19 mouse cellular contexts compared by ENCODE assay signal in genomic region chr8:95156108-95156507, GRCm38 (mm10). TPM values are rescaled to one million over a fixed set of nuclear protein-coding genes. Genes with fewer than 3 reads are reported as not detected.
DNase-seq lines count a peak whose midpoint lies in the region; ATAC-seq and TF ChIP-seq lines count a peak whose summit lies in the region.
"Had no signal": no experiment of that assay in that cellular context is flagged by ENCODE, and none has a peak within 500 bp of the region (broad histone marks: within the 10 kb centered on the region; RNA-seq: fewer than 3 reads in every experiment).

No protein-coding gene starts in this region.

- no peak for TF ChIP-seq POLR2A in kidney, adult 2 months (IDR thresholded peaks at IDR 0.05; ENCODE audit: low read depth, low read length)
- TF ChIP-seq POLR2A in MEL (IDR thresholded peaks at IDR 0.05; ENCODE audit: control insufficient read depth in 1 of 2, insufficient read depth in 1 of 2, low read depth in 1 of 2, low read length in 2 of 2, poor library complexity in 1 of 2), result no peak

- DNase-seq in kidney, adult 2 months, result no peak
- no peak for DNase-seq in stomach, postnatal 0 days (ENCODE audit: low spot score)
- peak; percentile 25 for DNase-seq in MEL (ENCODE audit: low read depth, low spot score)
- DNase-seq: cerebellum, adult 11 months; cerebellum, adult 2 months; cerebellum, adult 9-11 months; cerebellum, postnatal 25 days; gastrocnemius, postnatal 10 days; heart, adult 11 months had no signal

- 0 out of 2 replicates have a peak overlapping the region, but pooled peaks have one; percentile 3 for H3K27ac ChIP-seq in kidney, adult 2 months (ENCODE audit: insufficient read depth, low read depth, low read length)
- no peak overlapping the region for H3K27ac ChIP-seq in kidney, embryonic 14.5 days (ENCODE audit: low read depth, low read length)
- no peak overlapping the region for H3K27ac ChIP-seq in stomach, embryonic 15.5 days
- no peak overlapping the region for H3K27ac ChIP-seq in stomach, postnatal 0 days (replicated peaks)
- H3K27ac ChIP-seq in MEL (ENCODE audit: control insufficient read depth, low read depth, low read length), result no peak overlapping the region
- no peak overlapping the region for H3K27ac ChIP-seq in intestine, embryonic 16.5 days (ENCODE audit: low read length)
- no peak overlapping the region for H3K27ac ChIP-seq in forebrain, embryonic 15.5 days (replicated peaks)
- H3K27ac ChIP-seq: embryonic facial prominence, embryonic 12.5 days; embryonic facial prominence, embryonic 15.5 days; hindbrain, embryonic 12.5 days; hindbrain, embryonic 15.5 days had no signal

- no peak for TF ChIP-seq RAD21 in MEL (IDR thresholded peaks at IDR 0.05; ENCODE audit: low read depth, low read length)

- 89% methylated on average over 6 of the region's 6 CpGs for WGBS in kidney, adult 2 months
- WGBS in kidney, embryonic 14.5 days, result 66% methylated on average over 6 of the region's 6 CpGs
- 55% methylated on average over 6 of the region's 6 CpGs for WGBS in stomach, embryonic 15.5 days
- 70% methylated on average over 6 of the region's 6 CpGs for WGBS in stomach, postnatal 0 days
- WGBS in intestine, embryonic 16.5 days, result 74% methylated on average over 6 of the region's 6 CpGs
- WGBS in forebrain, embryonic 15.5 days, result 92% methylated on average over 5 of the region's 6 CpGs

- H3K4me3 ChIP-seq in kidney, adult 2 months (ENCODE audit: insufficient read depth, low read depth, low read length), result no peak overlapping the region
- no peak overlapping the region for H3K4me3 ChIP-seq in kidney, embryonic 14.5 days (ENCODE audit: low read length)
- H3K4me3 ChIP-seq in stomach, embryonic 15.5 days (replicated peaks), result no peak overlapping the region
- no peak overlapping the region for H3K4me3 ChIP-seq in stomach, postnatal 0 days (ENCODE audit: low read depth, low read length)
- H3K4me3 ChIP-seq in MEL (ENCODE audit: control insufficient read depth in 1 of 2, insufficient read depth in 1 of 2, low read depth in 2 of 2, low read length in 2 of 2), result no peak overlapping the region
- H3K4me3 ChIP-seq in intestine, embryonic 16.5 days (ENCODE audit: low read length), result no peak overlapping the region
- no peak overlapping the region for H3K4me3 ChIP-seq in forebrain, embryonic 15.5 days
- H3K4me3 ChIP-seq: embryonic facial prominence, embryonic 12.5 days; embryonic facial prominence, embryonic 15.5 days; hindbrain, embryonic 12.5 days; hindbrain, embryonic 15.5 days had no signal

- H3K4me2 ChIP-seq in kidney, embryonic 14.5 days (replicated peaks; ENCODE audit: low read depth, low read length), result no peak overlapping the region
- H3K4me2 ChIP-seq in stomach, embryonic 15.5 days, result no peak overlapping the region
- H3K4me2 ChIP-seq in stomach, postnatal 0 days (replicated peaks; ENCODE audit: low read depth), result no peak overlapping the region
- no peak overlapping the region for H3K4me2 ChIP-seq in intestine, embryonic 16.5 days (ENCODE audit: low read depth, low read length)
- H3K4me2 ChIP-seq in forebrain, embryonic 15.5 days (replicated peaks), result no peak overlapping the region
- H3K4me2 ChIP-seq: embryonic facial prominence, embryonic 12.5 days; embryonic facial prominence, embryonic 15.5 days; heart, embryonic 11.5 days; hindbrain, embryonic 12.5 days; hindbrain, embryonic 15.5 days had no signal

- TF ChIP-seq EP300 in stomach, postnatal 0 days (optimal IDR thresholded peaks at IDR 0.05), result no peak
- peak in 1 of 2 experiments; percentile 54; a peak in 2 of 4 replicates for TF ChIP-seq EP300 in MEL (IDR thresholded peaks at IDR 0.05; ENCODE audit: low read depth in 1 of 2, low read length in 2 of 2)

- peaks cover 41% of the 10 kb centered on the region for H3K4me1 ChIP-seq in kidney, adult 2 months (ENCODE audit: control insufficient read depth, insufficient read depth, low read length)
- no peaks in the 10 kb centered on the region for H3K4me1 ChIP-seq in kidney, embryonic 14.5 days (ENCODE audit: control insufficient read depth, insufficient read depth, low read length)
- 0 out of 2 replicates have a peak, but pooled peaks cover 4% of the 10 kb centered on the region for H3K4me1 ChIP-seq in stomach, embryonic 15.5 days
- H3K4me1 ChIP-seq in stomach, postnatal 0 days (replicated peaks; ENCODE audit: control insufficient read depth, insufficient read depth), result no peaks in the 10 kb centered on the region; the same call in 1 of the 2 replicates
- H3K4me1 ChIP-seq in MEL (ENCODE audit: control insufficient read depth in 1 of 2, insufficient read depth in 2 of 2, low read length in 2 of 2), result peaks cover 0 to 2% of the 10 kb centered on the region in 2 experiments; a peak in 2 of 4 replicates
- peaks cover 11% of the 10 kb centered on the region for H3K4me1 ChIP-seq in intestine, embryonic 16.5 days (ENCODE audit: control insufficient read depth, insufficient read depth, low read length)
- 0 out of 2 replicates have a peak, but pooled peaks cover 5% of the 10 kb centered on the region for H3K4me1 ChIP-seq in forebrain, embryonic 15.5 days
- H3K4me1 ChIP-seq: embryonic facial prominence, embryonic 12.5 days; hindbrain, embryonic 15.5 days had no signal

- H3K27me3 ChIP-seq in kidney, adult 2 months (replicated peaks; ENCODE audit: control insufficient read depth, insufficient read depth, low read length), result no peaks in the 10 kb centered on the region
- no peaks in the 10 kb centered on the region for H3K27me3 ChIP-seq in kidney, embryonic 14.5 days (ENCODE audit: control insufficient read depth, insufficient read depth, low read length)
- H3K27me3 ChIP-seq in stomach, embryonic 15.5 days (replicated peaks), result no peaks in the 10 kb centered on the region
- H3K27me3 ChIP-seq in stomach, postnatal 0 days (ENCODE audit: control insufficient read depth, insufficient read depth, low read length), result no peaks in the 10 kb centered on the region
- no peaks in the 10 kb centered on the region; a peak in 1 of 4 replicates for H3K27me3 ChIP-seq in MEL (ENCODE audit: control insufficient read depth in 1 of 2, insufficient read depth in 2 of 2, low read length in 2 of 2)
- no peaks in the 10 kb centered on the region for H3K27me3 ChIP-seq in intestine, embryonic 16.5 days (replicated peaks; ENCODE audit: control insufficient read depth, insufficient read depth, low read length)
- no peaks in the 10 kb centered on the region for H3K27me3 ChIP-seq in forebrain, embryonic 15.5 days
- H3K27me3 ChIP-seq: embryonic facial prominence, embryonic 12.5 days; embryonic facial prominence, embryonic 15.5 days; hindbrain, embryonic 12.5 days; hindbrain, embryonic 15.5 days had no signal

- no peak for ATAC-seq in kidney, embryonic 14.5 days (ENCODE audit: low FRiP score, low TSS enrichment)
- peak; percentile 69; the same call in 1 of the 2 replicates for ATAC-seq in stomach, embryonic 15.5 days (ENCODE audit: insufficient read depth, low FRiP score, low read depth)
- no peak for ATAC-seq in stomach, postnatal 0 days (ENCODE audit: low FRiP score, low TSS enrichment)
- peak; percentile 21; the same call in 1 of the 2 replicates for ATAC-seq in intestine, embryonic 16.5 days
- no peak for ATAC-seq in forebrain, embryonic 15.5 days (replicated peaks)
- ATAC-seq: forebrain, embryonic 14.5 days had no signal

- no peak overlapping the region for H3K9ac ChIP-seq in kidney, embryonic 14.5 days (ENCODE audit: low read depth, low read length)
- H3K9ac ChIP-seq in stomach, embryonic 15.5 days, result no peak overlapping the region
- no peak overlapping the region for H3K9ac ChIP-seq in stomach, postnatal 0 days (ENCODE audit: low read length)
- no peak overlapping the region for H3K9ac ChIP-seq in MEL (ENCODE audit: control insufficient read depth, low read depth, low read length, poor library complexity, severe bottlenecking)
- no peak overlapping the region for H3K9ac ChIP-seq in intestine, embryonic 16.5 days (ENCODE audit: low read depth, low read length)
- H3K9ac ChIP-seq in forebrain, embryonic 15.5 days (replicated peaks), result no peak overlapping the region
- H3K9ac ChIP-seq: embryonic facial prominence, embryonic 12.5 days; embryonic facial prominence, embryonic 15.5 days; hindbrain, embryonic 12.5 days; hindbrain, embryonic 15.5 days had no signal

- H3K9me3 ChIP-seq in kidney, embryonic 14.5 days (ENCODE audit: control insufficient read depth, low read length), result no peaks in the 10 kb centered on the region
- H3K9me3 ChIP-seq in stomach, embryonic 15.5 days, result no peaks in the 10 kb centered on the region
- no peaks in the 10 kb centered on the region for H3K9me3 ChIP-seq in stomach, postnatal 0 days (ENCODE audit: control insufficient read depth, low read length)
- no peaks in the 10 kb centered on the region for H3K9me3 ChIP-seq in MEL (replicated peaks; ENCODE audit: insufficient read depth, low read length)
- no peaks in the 10 kb centered on the region for H3K9me3 ChIP-seq in intestine, embryonic 16.5 days (ENCODE audit: control insufficient read depth, low read length)
- no peaks in the 10 kb centered on the region for H3K9me3 ChIP-seq in forebrain, embryonic 15.5 days
- H3K9me3 ChIP-seq: embryonic facial prominence, embryonic 12.5 days; embryonic facial prominence, embryonic 15.5 days; hindbrain, embryonic 12.5 days; hindbrain, embryonic 15.5 days had no signal

- no peak for TF ChIP-seq CTCF in kidney, adult 2 months (conservative IDR thresholded peaks at IDR 0.05; ENCODE audit: insufficient read depth, insufficient read length, low read depth, low read length)
- TF ChIP-seq CTCF in stomach, postnatal 0 days (IDR thresholded peaks at IDR 0.05; ENCODE audit: low read depth), result no peak
- TF ChIP-seq CTCF in MEL (IDR thresholded peaks at IDR 0.05 in 2 of 3, conservative IDR thresholded peaks at IDR 0.05 in 1 of 3; ENCODE audit: control insufficient read depth in 1 of 3, insufficient read depth in 1 of 3, low read depth in 2 of 3, low read length in 3 of 3, poor library complexity in 1 of 3, severe bottlenecking in 1 of 3), result no peak

- H3K79me2 ChIP-seq in MEL (ENCODE audit: control insufficient read depth, insufficient read depth, low read length, poor library complexity), result no peaks in the 10 kb centered on the region

- no peaks in the 10 kb centered on the region for H3K36me3 ChIP-seq in kidney, adult 2 months (ENCODE audit: control insufficient read depth, insufficient read depth, low read length)
- H3K36me3 ChIP-seq in kidney, embryonic 14.5 days (ENCODE audit: control insufficient read depth, insufficient read depth, low read length), result no peaks in the 10 kb centered on the region
- H3K36me3 ChIP-seq in stomach, embryonic 15.5 days, result no peaks in the 10 kb centered on the region
- H3K36me3 ChIP-seq in stomach, postnatal 0 days (ENCODE audit: control insufficient read depth, insufficient read depth, low read length), result no peaks in the 10 kb centered on the region
- H3K36me3 ChIP-seq in MEL (ENCODE audit: control insufficient read depth in 1 of 2, insufficient read depth in 2 of 2, low read length in 2 of 2), result no peaks in the 10 kb centered on the region
- no peaks in the 10 kb centered on the region for H3K36me3 ChIP-seq in intestine, embryonic 16.5 days (ENCODE audit: control insufficient read depth, insufficient read depth, low read length)
- H3K36me3 ChIP-seq in forebrain, embryonic 15.5 days, result no peaks in the 10 kb centered on the region
- H3K36me3 ChIP-seq: embryonic facial prominence, embryonic 12.5 days; embryonic facial prominence, embryonic 15.5 days; hindbrain, embryonic 12.5 days; hindbrain, embryonic 15.5 days had no signal

RNA-seq across cellular contexts. Expression of gene Kifc3, which starts 46.5 kb away (rescaled TPM):
- polyA plus RNA-seq in kidney, adult 2 months (2012; rRNA removed), result 92.3 and 100 TPM in 2 replicates
- polyA plus RNA-seq in kidney, embryonic 14.5 days (2014; fragmentation: Nextera tagmentation; extraction: Ambion mirVana), result 13.5 and 19.8 TPM in 2 replicates
- polyA plus RNA-seq in stomach, embryonic 15.5 days (2015; fragmentation: Nextera tagmentation; extraction: Ambion mirVana), result 21.2 and 23.1 TPM in 2 replicates
- 14.1 and 14.2 TPM in 2 replicates for polyA plus RNA-seq in stomach, postnatal 0 days (2015; fragmentation: Nextera tagmentation; extraction: Ambion mirVana)
- 9.0 and 10.6 TPM in 2 replicates for total RNA-seq in MEL (2012; rRNA removed)
- 10 to 100 TPM in 1 of 2 experiments, not detected in 1; 19.1 TPM for polyA plus RNA-seq in MEL (2012; ENCODE audit: insufficient read depth in 1 of 2, insufficient read length in 2 of 2, low read depth in 1 of 2, low replicate concordance in 2 of 2, missing spikeins in 1 of 2)
- 23.4 and 30.9 TPM in 2 replicates for polyA plus RNA-seq in intestine, embryonic 16.5 days (2015; fragmentation: Nextera tagmentation; extraction: Ambion mirVana)
- 16.0 and 20.7 TPM in 2 replicates for polyA plus RNA-seq in forebrain, embryonic 15.5 days (2015; fragmentation: Nextera tagmentation; extraction: Ambion mirVana)

Comparison
In these comparisons a context has a peak if more than half of its experiments do, and no peak if none do; other contexts are left out.
1. ATAC-seq: peak in stomach, embryonic 15.5 days (single experiment) and intestine, embryonic 16.5 days (single experiment); none in kidney, embryonic 14.5 days (single experiment), stomach, postnatal 0 days (single experiment) and forebrain, embryonic 15.5 days (single experiment).